In the genomic region with DNA sequence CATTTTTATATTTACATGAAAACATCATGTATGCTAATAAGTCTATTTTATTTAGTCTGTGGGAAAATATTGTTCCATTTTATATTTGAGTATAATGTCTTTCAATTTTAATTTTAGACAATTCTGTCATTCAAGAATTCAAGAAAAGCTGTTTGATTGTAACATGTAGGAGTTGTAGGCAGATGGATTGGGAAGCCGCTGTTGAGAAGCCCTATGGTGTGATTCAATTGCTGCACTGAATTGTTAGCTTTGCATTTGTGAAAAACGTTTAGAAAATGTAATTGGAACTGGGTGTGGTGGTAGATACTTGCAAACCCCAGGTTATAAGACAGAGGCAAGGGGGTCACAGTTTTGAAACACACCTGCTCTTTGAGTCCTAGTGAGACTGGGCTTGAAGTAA, we compare ENCODE assay signal across 23 mouse cellular contexts.
"Had no signal": no experiment of that assay in that cellular context is flagged by ENCODE, and none has a peak within 500 bp of the region (broad histone marks: within the 10 kb centered on the region; RNA-seq: fewer than 3 reads in every experiment).

No protein-coding gene starts in this region.

- ATAC-seq: hindbrain, postnatal 0 days; intestine, embryonic 16.5 days; liver, embryonic 12.5 days had no signal

- H3K4me3 ChIP-seq: gastrocnemius, adult 2 months; heart, embryonic 10.5 days; heart, embryonic 12.5 days; hindbrain, embryonic 13.5 days; hindbrain, embryonic 15.5 days; kidney, embryonic 15.5 days; limb, embryonic 13.5 days; limb, embryonic 15.5 days; liver, embryonic 12.5 days had no signal

- H3K9ac ChIP-seq: heart, embryonic 12.5 days; hindbrain, embryonic 13.5 days; hindbrain, embryonic 15.5 days; kidney, embryonic 15.5 days; limb, embryonic 13.5 days; limb, embryonic 15.5 days; liver, embryonic 12.5 days; liver, embryonic 14.5 days had no signal

- DNase-seq: gastrocnemius, adult 2 months; gastrocnemius, postnatal 10 days; gastrocnemius, postnatal 25 days; heart, adult 18-20 months; heart, postnatal 14 days; heart, postnatal 36 days; kidney, adult 11 months; kidney, adult 9 months; kidney, postnatal 14 days; kidney, postnatal 36 days; left cerebral cortex, postnatal 4 days had no signal

- H3K27me3 ChIP-seq: heart, embryonic 12.5 days; hindbrain, embryonic 13.5 days; hindbrain, embryonic 15.5 days; kidney, embryonic 15.5 days; limb, embryonic 13.5 days; limb, embryonic 15.5 days; liver, embryonic 12.5 days had no signal

- H3K4me2 ChIP-seq: heart, embryonic 12.5 days; hindbrain, embryonic 13.5 days; hindbrain, embryonic 15.5 days; kidney, embryonic 15.5 days; limb, embryonic 13.5 days; limb, embryonic 15.5 days; liver, embryonic 12.5 days had no signal

- H3K36me3 ChIP-seq: heart, embryonic 10.5 days; heart, embryonic 12.5 days; hindbrain, embryonic 13.5 days; hindbrain, embryonic 15.5 days; kidney, embryonic 15.5 days; limb, embryonic 13.5 days; limb, embryonic 15.5 days; liver, embryonic 12.5 days had no signal

- H3K4me1 ChIP-seq: heart, embryonic 10.5 days; heart, embryonic 12.5 days; hindbrain, embryonic 13.5 days; hindbrain, embryonic 15.5 days; kidney, embryonic 15.5 days; limb, embryonic 13.5 days; limb, embryonic 15.5 days; liver, embryonic 12.5 days had no signal

- H3K27ac ChIP-seq: gastrocnemius, adult 2 months; heart, embryonic 10.5 days; hindbrain, embryonic 13.5 days; hindbrain, embryonic 15.5 days; hindbrain, postnatal 0 days; kidney, embryonic 15.5 days; kidney, postnatal 0 days; limb, embryonic 13.5 days; limb, embryonic 15.5 days; liver, embryonic 12.5 days; liver, embryonic 14.5 days had no signal

- H3K9me3 ChIP-seq: heart, embryonic 10.5 days; heart, embryonic 12.5 days; hindbrain, embryonic 13.5 days; hindbrain, embryonic 15.5 days; kidney, embryonic 15.5 days; limb, embryonic 13.5 days; limb, embryonic 15.5 days; liver, embryonic 12.5 days had no signal
